Mouse (Mus musculus) testis, adult 2 months (tissue): ENCODE results near the gene Dnajc28. TPM values are rescaled to one million over a fixed set of nuclear protein-coding genes. Genes with fewer than 3 reads are reported as not detected.

ENCODE experiments used
- H3K27ac ChIP-seq: fragments of 200-500 bp; 2 replicates; pipeline ENCODE4 v1.5.1; 2012; ENCODE audit warnings: low read depth, low read length; ENCODE audit not compliant: control insufficient read depth, insufficient read depth
- H3K27me3 ChIP-seq: fragments of 200-500 bp; 2 replicates; pipeline ENCODE4 v1.6.1; 2012; ENCODE audit warnings: mild to moderate bottlenecking, low read length, moderate library complexity; ENCODE audit not compliant: control insufficient read depth, insufficient read depth
- H3K36me3 ChIP-seq: fragments of 200-500 bp; 2 replicates; pipeline ENCODE4 v1.6.1; 2012; ENCODE audit warnings: mild to moderate bottlenecking, low read length; ENCODE audit not compliant: control insufficient read depth, insufficient read depth
- H3K4me1 ChIP-seq: fragments of 200-500 bp; 2 replicates; pipeline ENCODE4 v1.6.1; 2012; ENCODE audit warnings: low read length; ENCODE audit not compliant: control insufficient read depth, insufficient read depth
- H3K4me3 ChIP-seq: fragments of 200-500 bp; 2 replicates; pipeline ENCODE4 v1.5.1; 2012; ENCODE audit warnings: low read depth, mild to moderate bottlenecking, low read length, moderate library complexity, mixed read lengths; ENCODE audit not compliant: control insufficient read depth
- CTCF ChIP-seq: fragments of 200-500 bp; IDR thresholded peaks from 2 replicates; pipeline ENCODE4 v1.5.1; 2012; ENCODE audit warnings: low read depth, mild to moderate bottlenecking, inconsistent platforms, low read length, moderate library complexity; ENCODE audit not compliant: control insufficient read depth, insufficient read depth, insufficient replicate concordance
- POLR2A ChIP-seq: fragments of 200-500 bp; IDR thresholded peaks from 2 replicates; pipeline ENCODE4 v1.6.1; 2012; ENCODE audit warnings: low read depth, mild to moderate bottlenecking, inconsistent platforms, low read length, moderate library complexity; ENCODE audit not compliant: control insufficient read depth
- polyA plus RNA-seq: library from polyadenylated mRNA; depleted of rRNA; stranded (reverse); fragments of >200 nt; gene quantifications from 2 replicates; pipeline ENCODE4 v1.2.3, GENCODE M21; 2012

Gene Dnajc28
- polyA plus RNA-seq, 1 experiment, result 12.5 TPM

DNA sequence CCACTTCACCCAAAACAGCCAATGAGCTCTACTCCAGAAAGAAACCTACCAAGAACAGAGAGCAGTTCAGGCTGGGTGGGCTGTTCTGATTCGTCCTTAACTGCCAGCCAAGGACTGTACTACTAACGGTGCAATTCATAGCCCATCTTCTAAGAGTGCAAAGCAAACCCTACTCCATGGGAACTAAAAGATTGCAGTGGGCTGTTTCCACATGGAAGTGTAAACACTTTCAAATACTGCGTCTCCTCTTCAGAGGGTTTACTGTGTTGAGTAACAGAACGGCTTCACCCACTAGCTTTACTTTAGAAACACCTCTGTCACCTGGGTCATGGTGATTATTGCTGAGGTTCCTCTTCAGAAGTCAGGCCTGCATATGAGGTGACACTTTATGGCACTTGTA, 17.7 kb downstream of the Dnajc28 start:
- TF ChIP-seq POLR2A, result no peak
- no peak for TF ChIP-seq CTCF
- Histone ChIP-seq H3K27ac (no peak overlapping the region), H3K4me1 (peaks cover 9% of the 10 kb centered on the region), H3K36me3 (no peaks in the 10 kb centered on the region), H3K27me3 (no peaks in the 10 kb centered on the region), H3K4me3 (no peak overlapping the region)

DNA sequence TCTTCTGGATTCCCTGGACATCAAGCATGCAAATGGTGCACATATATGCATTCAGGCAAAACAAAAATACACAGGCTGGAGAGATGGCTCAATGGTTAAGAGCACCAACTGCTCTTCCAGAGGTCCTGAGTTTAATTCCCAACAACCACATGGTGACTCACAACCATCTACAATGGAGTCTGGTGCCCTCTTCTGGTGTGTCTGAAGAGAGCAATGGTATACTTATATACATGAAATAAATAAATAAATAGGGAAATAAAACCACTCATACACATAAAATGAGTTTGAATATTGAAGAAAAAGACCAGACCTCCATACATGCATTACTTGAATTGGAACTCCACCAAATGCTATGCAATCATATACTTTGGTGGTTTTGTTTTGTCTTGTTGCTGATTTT, 19.6 kb downstream of the Dnajc28 start:
- Histone ChIP-seq H3K36me3 (no peaks in the 10 kb centered on the region), H3K4me1 (peaks cover 12% of the 10 kb centered on the region), H3K27ac (no peak overlapping the region), H3K4me3 (no peak overlapping the region), H3K27me3 (no peaks in the 10 kb centered on the region)
- TF ChIP-seq CTCF (no peak), POLR2A (no peak)

DNA sequence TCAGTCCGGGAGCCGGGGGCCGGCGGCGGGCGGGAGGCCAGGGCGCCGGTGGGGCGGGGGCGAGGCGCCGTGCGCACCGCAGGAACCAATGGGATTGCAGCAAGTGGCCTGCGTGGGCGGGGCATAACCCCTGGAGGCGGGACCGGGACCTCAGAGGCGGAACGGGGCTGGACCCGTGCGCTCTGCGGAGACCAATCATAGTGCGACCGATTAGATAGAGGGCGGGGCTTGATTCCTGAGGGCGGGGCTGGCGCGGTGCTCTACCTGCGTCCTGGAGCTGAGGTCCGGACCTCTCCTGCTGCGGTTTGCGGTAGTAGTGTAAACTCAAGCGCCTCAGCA, 21.2 kb downstream of the Dnajc28 start, which contains the start of gene Tmem50b:
Tmem50b (minus strand) TSS at position 129 of the 339 bp plus-strand sequence.
- H3K27me3 ChIP-seq, result no peaks in the 10 kb centered on the region
- peak within 1 kb of the TSS; percentile 99 for H3K4me3 ChIP-seq
- peaks cover 12% of the 10 kb centered on the region for H3K4me1 ChIP-seq
- H3K36me3 ChIP-seq, result no peaks in the 10 kb centered on the region
- H3K27ac ChIP-seq, result peak within 1 kb of the TSS; percentile 85
- no peak for TF ChIP-seq CTCF
- TF ChIP-seq POLR2A, result no peak; the same call in none of the 2 replicates

DNA sequence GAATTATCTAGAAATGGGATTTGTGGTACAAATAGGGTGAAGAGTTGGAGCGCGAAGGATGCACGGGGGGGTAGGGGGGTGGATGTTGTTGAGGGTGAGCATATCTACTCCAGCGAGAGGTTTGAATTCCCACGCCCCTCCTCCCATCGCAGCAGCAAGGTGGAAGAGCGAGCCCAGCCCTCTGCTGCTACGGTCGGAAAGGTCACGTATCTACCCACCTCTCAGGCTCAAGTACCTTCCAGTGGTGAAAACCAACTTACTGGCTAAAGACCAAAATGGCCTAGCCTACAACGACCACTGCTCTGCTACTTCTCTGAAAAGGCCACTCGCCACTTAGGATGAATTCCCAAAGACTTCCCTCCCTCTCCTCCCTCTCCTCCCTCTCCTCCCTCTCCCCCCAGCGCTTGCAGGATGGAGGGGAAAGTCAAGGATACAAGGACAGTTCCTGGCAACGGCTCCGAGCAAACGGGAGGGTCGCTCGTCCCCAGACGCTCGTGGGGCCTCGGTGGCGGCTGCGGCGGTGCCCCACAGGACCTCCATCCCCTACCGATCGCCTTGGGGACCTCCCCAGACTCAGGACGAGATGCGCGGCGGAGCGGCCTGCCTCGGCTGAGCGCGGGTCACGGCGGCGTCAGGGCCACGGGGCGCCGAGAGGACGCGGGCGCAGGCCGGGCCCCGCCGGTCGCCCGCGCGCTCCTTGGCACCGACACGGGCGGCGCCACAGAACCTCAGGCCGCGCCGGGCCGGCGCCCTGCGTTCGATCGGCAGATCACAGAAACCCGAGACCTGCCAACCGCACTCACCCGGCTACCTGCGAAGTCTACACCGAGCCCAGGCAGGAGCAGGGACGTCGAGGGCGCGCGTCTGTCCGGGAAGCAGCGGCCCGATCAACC, 21.8 kb downstream of the Dnajc28 start:
- Histone ChIP-seq H3K27ac (peak overlapping the region; percentile 85), H3K4me3 (peak overlapping the region; percentile 99), H3K36me3 (no peaks in the 10 kb centered on the region), H3K27me3 (no peaks in the 10 kb centered on the region), H3K4me1 (peaks cover 12% of the 10 kb centered on the region)
- TF ChIP-seq POLR2A (peak; percentile 50; the same call in 1 of the 2 replicates), CTCF (no peak)

DNA sequence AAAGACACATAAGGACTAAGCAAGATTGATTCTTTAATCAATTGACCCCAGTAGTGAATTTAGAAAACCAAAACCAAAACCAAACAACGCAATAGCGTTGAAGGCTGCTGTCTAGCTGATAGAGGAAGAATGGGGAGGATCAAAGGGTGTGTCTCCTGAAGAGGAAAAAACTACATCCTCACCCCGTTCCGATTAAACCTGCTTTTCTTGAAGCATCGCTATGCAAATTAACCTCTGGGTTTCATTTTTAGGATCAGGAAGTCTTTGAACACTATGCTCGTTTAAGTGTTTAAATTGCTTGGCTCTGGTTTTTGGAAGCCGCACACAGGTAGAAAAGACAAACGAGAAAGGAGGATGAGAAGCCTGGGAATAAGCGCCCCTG, 22.4 kb downstream of the Dnajc28 start:
- Histone ChIP-seq H3K27ac (no peak overlapping the region; the same call in 1 of the 2 replicates), H3K4me3 (peak overlapping the region; percentile 99), H3K4me1 (peaks cover 12% of the 10 kb centered on the region), H3K36me3 (no peaks in the 10 kb centered on the region; the same call in 1 of the 2 replicates), H3K27me3 (no peaks in the 10 kb centered on the region)
- TF ChIP-seq POLR2A (no peak), CTCF (no peak)

DNA sequence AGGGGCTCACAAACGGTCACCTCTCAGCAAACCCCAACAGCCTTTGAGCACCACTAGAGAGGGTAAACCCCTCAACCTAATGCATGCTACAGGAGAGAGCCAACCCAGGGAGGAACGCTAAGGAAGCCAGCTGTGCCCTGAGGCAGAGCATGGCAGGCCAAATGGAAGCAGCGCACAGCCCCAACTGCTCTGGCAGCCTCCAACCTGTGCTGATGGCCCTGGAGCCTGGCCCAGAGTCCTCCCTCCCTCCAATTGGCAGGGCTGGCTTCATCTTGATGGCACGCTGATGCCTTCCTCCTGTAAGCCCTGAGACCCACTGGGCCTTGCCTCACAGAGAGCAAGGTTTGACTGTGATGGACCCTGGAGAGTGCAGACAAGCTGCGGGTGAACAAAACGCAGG, 23.8 kb downstream of the Dnajc28 start:
- H3K4me1 ChIP-seq, result peaks cover 16% of the 10 kb centered on the region
- H3K27ac ChIP-seq, result no peak overlapping the region
- H3K4me3 ChIP-seq, result no peak overlapping the region
- TF ChIP-seq POLR2A, result no peak
- no peak for TF ChIP-seq CTCF
- H3K27me3 ChIP-seq, result no peaks in the 10 kb centered on the region
- H3K36me3 ChIP-seq, result no peaks in the 10 kb centered on the region; the same call in 1 of the 2 replicates

DNA sequence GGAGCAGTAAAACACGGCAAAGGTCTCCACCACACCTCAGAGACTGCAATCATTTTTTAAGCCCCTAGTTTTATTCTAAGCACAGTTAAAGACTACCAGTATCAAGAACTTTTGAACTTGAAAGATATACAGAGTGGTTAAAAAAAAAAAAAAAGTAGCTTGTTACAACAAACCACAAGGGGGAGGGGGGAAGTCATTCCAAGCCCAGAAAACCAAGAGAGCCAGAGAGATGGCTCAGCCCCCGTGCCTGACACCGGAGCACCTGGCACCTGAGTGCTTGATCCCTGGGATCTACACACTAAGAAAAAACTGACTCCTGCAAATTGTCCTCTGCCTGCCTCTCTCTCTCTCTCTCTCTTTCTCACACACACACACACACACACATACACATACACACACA, 25.6 kb downstream of the Dnajc28 start:
- TF ChIP-seq CTCF (no peak), POLR2A (no peak)
- no peak overlapping the region for H3K27ac ChIP-seq
- no peak overlapping the region for H3K4me3 ChIP-seq
- no peaks in the 10 kb centered on the region; the same call in 1 of the 2 replicates for H3K36me3 ChIP-seq
- peaks cover 16% of the 10 kb centered on the region for H3K4me1 ChIP-seq
- H3K27me3 ChIP-seq, result no peaks in the 10 kb centered on the region
